Mouse (Mus musculus) embryonic facial prominence, embryonic 10.5 days (tissue): ENCODE data around the gene Hist1h2ak. TPM values are rescaled to one million over a fixed set of nuclear protein-coding genes. Genes with fewer than 3 reads are reported as not detected.
"Not testable (repeated sequence)": the region's sequence is repeated elsewhere in the genome, so short reads cannot be mapped to it uniquely, and the experiment has no call there.

Experiments
- DNase-seq: peaks from one replicate; pipeline ENCODE4 v3.0.0-alpha.2; 2017; ENCODE audit warnings: low spot score
- H3K27ac ChIP-seq: fragments of 300-500 bp; sonication (generic); replicated peaks from 2 replicates; pipeline ENCODE4 v1.5.1; 2016; ENCODE audit warnings: mild to moderate bottlenecking
- H3K27me3 ChIP-seq: fragments of 300-500 bp; sonication (generic); replicated peaks from 2 replicates; pipeline ENCODE4 v1.6.1; 2016; ENCODE audit warnings: low read depth, mild to moderate bottlenecking; ENCODE audit not compliant: poor library complexity, severe bottlenecking
- H3K36me3 ChIP-seq: fragments of 300-500 bp; sonication (generic); replicated peaks from 2 replicates; pipeline ENCODE4 v1.6.1; 2016; ENCODE audit warnings: mild to moderate bottlenecking, moderate library complexity
- H3K4me1 ChIP-seq: fragments of 300-500 bp; sonication (generic); 2 replicates; pipeline ENCODE4 v1.6.1; 2016
- H3K4me3 ChIP-seq: fragments of 300-500 bp; sonication (generic); 2 replicates; pipeline ENCODE4 v1.5.1; 2016; ENCODE audit warnings: mild to moderate bottlenecking, moderate library complexity
- H3K9me3 ChIP-seq: fragments of 300-500 bp; sonication (generic); 2 replicates; pipeline ENCODE4 v1.6.1; 2016; ENCODE audit warnings: mild to moderate bottlenecking
- WGBS: fragments of 180-500 bp; shearing (Covaris S2); methylation state at CpG from one replicate; pipeline ENCODE4 v1.1.7; 2016; 5-methylcytosine and 5-hydroxymethylcytosine counted together
- polyA plus RNA-seq: library from polyadenylated mRNA; unstranded; fragments of >200 nt; fragmentation: Nextera tagmentation; extraction: Ambion mirVana; gene quantifications from 2 replicates; pipeline ENCODE4 v1.2.1, GENCODE M21; 2016

Hist1h2ak gene
- polyA plus RNA-seq: 18.6 and 21.7 TPM in 2 replicates

DNA sequence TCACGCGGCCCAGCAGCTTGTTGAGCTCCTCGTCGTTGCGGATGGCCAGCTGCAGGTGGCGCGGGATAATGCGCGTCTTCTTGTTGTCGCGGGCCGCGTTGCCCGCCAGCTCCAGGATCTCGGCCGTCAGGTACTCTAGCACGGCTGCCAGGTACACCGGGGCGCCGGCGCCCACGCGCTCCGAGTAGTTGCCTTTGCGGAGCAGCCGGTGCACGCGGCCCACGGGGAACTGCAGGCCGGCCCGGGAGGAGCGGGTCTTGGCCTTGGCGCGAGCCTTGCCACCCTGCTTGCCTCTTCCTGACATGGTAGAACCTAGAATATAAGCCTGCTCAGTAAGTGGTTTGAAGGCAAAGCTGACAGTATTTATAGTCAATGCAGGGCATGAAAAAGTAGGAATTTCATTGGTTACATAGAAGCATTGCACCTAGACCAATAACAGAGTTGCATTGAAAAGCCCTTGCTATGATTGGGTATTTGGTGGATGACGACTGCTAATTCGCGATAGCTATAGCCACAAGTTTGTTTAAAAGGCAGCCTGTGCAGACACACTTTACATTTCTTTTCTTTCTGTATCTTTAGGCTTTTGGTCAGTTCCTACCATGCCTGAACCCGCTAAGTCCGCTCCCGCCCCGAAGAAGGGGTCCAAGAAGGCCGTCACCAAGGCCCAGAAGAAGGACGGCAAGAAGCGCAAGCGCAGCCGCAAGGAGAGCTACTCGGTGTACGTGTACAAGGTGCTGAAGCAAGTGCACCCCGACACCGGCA, at the start of gene Hist1h2ak, which contains the start of gene Hist1h2bn:
TSS of gene Hist1h2ak (minus strand) at position 304 of the 762 bp plus-strand sequence.
TSS of gene Hist1h2bn (plus strand) at position 600 of the 762 bp plus-strand sequence.
- peaks cover 38% of the 10 kb centered on the region for H3K4me1 ChIP-seq
- H3K27ac ChIP-seq: peak within 1 kb of the TSS; percentile 94
- not testable (repeated sequence) for H3K27me3 ChIP-seq, H3K9me3 ChIP-seq, H3K36me3 ChIP-seq
- DNase-seq: peak; percentile 81
- WGBS: under 1% methylated on average over 50 of the region's 50 CpGs
- H3K4me3 ChIP-seq: peak within 1 kb of the TSS; percentile 61

DNA sequence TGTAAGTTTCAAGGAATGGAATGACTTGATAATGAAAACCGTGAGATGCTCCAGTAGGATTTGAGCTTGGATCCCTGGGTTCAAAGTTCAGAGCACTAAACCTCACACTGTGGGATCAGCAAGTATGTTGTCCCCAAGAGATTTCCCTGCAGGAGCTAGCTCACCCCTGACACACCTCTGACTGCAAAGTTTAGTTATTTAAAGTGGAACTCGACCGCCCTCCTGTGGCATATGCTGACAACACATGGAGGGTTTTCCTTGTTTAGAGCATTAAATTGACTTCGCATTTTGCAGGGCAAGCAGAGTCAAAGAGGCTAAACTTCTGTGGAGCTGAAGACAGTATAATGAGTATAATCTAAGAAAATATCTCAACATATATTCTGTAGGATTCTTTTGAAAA, 49.4 kb upstream of the Hist1h2ak start:
- H3K9me3 ChIP-seq, H3K36me3 ChIP-seq, H3K4me1 ChIP-seq, H3K27ac ChIP-seq, H3K4me3 ChIP-seq, H3K27me3 ChIP-seq, DNase-seq: not testable (repeated sequence)
- no CpG with 5 or more reads among the region's 4 CpGs for WGBS

DNA sequence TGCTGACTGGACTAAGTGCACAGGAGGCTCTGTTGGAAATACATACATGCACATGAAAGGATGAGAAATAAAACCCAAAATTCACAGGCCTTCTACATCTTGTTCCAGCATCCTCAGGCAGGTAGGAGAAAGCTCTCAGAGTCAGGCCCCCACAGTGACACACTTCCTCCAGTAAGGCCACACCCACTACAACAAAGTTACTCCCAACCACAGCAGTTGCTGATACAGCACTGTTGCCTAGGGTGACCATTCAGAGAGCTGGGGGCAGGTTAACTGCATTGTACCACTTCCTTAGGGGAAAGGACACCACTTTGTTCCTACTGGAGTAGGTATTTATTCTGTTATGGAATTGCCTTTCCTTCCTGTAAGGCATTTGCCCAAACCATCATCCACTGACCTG, 43.5 kb upstream of the Hist1h2ak start:
- not testable (repeated sequence) for H3K27ac ChIP-seq, H3K27me3 ChIP-seq, DNase-seq, H3K4me1 ChIP-seq, H3K36me3 ChIP-seq, H3K9me3 ChIP-seq, H3K4me3 ChIP-seq

DNA sequence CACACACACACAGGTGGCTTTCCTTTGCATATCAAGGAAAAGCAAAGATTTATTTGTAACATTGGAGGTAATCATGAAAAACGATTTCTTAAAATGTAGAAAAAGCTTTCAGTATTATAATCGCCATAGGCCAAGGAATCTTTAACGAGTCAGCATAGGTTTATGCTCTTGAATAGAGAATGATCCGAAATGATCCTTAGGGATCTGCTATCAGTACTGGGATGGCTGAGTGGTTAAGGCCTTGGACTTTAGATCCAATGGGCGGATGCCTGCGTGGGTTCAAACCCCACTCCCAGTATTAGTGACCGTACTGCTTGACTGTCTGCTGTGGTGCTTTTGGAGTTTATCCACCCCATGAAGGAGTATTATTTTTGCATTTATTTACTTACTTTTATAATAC, 42.0 kb upstream of the Hist1h2ak start:
- no peaks in the 10 kb centered on the region for H3K27me3 ChIP-seq
- peaks cover 5% of the 10 kb centered on the region for H3K4me1 ChIP-seq
- 90% methylated on average over 7 of the region's 7 CpGs for WGBS
- no peaks in the 10 kb centered on the region for H3K9me3 ChIP-seq
- DNase-seq: no peak
- no peaks in the 10 kb centered on the region for H3K36me3 ChIP-seq
- H3K4me3 ChIP-seq: no peak overlapping the region
- no peak overlapping the region for H3K27ac ChIP-seq

DNA sequence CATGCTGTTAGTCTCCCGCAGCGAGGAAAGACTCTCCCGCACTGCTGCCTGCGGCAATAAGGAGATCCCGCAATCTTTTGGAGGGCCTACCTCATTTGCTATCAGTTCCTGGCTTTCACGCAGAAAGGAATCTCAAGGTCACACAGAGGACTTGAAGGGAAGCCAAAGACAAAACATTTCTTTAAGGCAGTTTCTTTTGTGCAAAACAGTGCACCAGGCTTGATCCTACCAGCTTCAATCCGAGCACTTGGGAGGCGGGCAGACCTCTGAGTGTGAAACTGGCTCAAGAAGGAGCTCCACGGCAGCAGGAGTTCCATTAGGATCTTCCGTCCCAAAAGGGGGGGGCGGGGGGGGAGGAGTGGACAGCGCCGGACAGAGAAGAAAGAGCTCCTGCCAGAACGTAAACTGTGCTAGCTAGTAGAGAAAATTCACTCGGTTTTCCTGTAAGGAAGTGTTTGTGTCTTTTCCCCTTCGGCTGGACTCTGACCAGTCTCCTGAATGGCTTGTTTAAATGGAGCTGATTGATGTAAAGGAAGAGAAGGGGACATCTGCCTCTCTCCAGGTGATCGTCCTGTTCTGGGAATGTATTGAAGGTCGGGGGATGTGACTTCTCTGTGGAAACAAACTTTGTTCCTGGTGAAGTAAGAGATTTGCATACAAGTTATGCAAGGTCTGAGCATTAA, 37.1 kb upstream of the Hist1h2ak start:
- Histone ChIP-seq H3K4me3 (peak overlapping the region; percentile 43), H3K36me3 (no peaks in the 10 kb centered on the region), H3K27ac (peak overlapping the region; percentile 77), H3K27me3 (no peaks in the 10 kb centered on the region), H3K9me3 (no peaks in the 10 kb centered on the region), H3K4me1 (peaks cover 27% of the 10 kb centered on the region)
- WGBS: 8% methylated on average over 18 of the region's 18 CpGs
- peak; percentile 40 for DNase-seq

DNA sequence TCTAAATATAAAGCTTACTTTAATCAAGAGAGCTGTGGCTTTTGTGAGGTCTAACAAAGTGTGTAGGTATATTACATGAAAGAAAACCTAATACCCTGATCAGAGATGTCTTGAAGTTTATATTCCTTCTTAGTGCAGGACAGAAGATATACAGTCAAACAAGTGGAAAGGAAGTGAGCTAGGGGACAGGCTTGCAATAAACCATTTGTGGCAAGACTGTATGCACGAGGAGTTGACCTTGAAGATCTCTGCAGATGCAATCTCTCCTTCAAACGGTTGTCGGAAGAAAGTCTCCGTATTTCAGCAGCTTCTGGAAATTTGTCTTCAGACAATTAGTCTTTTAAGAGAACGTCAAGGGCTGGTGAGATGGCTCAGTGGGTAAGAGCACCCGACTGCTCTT, 36.3 kb upstream of the Hist1h2ak start:
- no peak for DNase-seq
- Histone ChIP-seq H3K27ac (peak overlapping the region; percentile 89), H3K36me3 (no peaks in the 10 kb centered on the region), H3K27me3 (no peaks in the 10 kb centered on the region), H3K9me3 (no peaks in the 10 kb centered on the region), H3K4me1 (peaks cover 31% of the 10 kb centered on the region), H3K4me3 (no peak overlapping the region)
- WGBS: 55% methylated on average over 6 of the region's 6 CpGs

DNA sequence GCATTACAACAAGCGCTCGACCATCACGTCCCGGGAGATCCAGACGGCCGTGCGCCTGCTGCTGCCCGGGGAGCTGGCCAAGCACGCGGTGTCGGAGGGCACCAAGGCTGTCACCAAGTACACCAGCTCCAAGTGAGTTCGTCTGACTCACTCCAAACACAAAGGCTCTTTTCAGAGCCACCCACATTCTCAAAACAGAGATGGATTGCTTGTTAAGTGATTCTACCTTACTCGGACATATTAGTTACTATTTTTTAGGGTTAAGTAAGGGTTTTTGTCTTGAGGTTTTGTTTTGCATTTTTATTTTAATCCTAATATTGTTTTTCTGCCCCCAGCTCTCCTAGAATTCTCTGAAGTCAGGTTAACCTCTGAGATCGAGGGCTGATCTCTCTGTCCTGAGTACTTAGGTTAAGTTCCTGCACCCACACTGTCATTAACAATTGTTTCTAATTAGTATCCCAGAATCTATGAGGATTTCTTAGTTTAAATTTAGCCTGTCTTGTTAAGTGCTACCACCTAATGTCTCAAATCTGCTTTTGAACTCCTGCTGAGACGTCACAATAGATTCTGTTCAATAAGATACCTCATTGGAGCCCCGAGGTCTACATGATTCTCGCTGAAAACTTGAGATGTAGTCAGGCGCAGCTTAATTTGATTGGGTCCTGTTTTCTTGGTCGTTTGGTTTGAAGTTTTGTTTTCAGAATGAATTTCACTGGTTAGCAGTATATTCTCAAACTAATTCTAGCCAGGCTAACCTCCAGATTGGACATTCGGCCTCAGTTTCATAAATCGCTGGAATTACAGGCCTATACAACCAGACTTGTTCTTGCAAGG, 34.4 kb upstream of the Hist1h2ak start:
- Histone ChIP-seq H3K4me1 (peaks cover 41% of the 10 kb centered on the region), H3K36me3 (no peaks in the 10 kb centered on the region), H3K27me3 (no peaks in the 10 kb centered on the region), H3K4me3 (peak overlapping the region; percentile 49), H3K27ac (peak overlapping the region; percentile 89), H3K9me3 (no peaks in the 10 kb centered on the region)
- DNase-seq: peak; percentile 15
- 11% methylated on average over 18 of the region's 21 CpGs for WGBS

DNA sequence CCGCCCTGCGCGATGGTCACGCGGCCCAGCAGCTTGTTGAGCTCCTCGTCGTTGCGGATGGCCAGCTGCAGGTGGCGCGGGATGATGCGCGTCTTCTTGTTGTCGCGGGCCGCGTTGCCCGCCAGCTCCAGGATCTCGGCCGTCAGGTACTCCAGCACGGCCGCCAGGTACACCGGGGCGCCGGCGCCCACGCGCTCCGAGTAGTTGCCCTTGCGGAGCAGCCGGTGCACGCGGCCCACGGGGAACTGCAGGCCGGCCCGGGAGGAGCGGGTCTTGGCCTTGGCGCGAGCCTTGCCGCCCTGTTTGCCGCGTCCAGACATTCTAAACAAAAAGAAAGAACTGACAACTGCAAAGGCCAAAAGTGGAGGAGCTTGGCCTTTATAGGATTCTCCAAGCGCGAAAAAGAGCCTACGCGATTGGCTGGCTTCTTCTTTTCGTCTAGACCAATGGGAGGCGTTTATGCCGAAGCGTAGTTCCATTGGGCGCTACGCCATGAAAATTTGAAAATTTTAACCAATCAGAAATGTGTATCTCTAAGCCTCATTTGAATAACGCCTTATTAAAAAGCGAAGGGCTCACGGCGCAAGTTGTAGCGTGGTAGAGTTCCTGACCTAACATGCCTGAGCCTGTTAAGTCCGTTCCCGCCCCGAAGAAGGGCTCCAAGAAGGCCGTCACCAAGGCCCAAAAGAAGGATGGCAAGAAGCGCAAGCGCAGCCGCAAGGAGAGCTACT, 33.4 kb upstream of the Hist1h2ak start, which contains the start of the genes Hist1h2an and Hist1h2bp:
TSS of gene Hist1h2an (minus strand) at position 320 of the 731 bp plus-strand sequence.
TSS of gene Hist1h2bp (plus strand) at position 563 of the 731 bp plus-strand sequence.
- not testable (repeated sequence) for H3K9me3 ChIP-seq, H3K36me3 ChIP-seq, H3K27me3 ChIP-seq
- under 1% methylated on average over 47 of the region's 63 CpGs for WGBS
- DNase-seq: peak; percentile 88
- Histone ChIP-seq H3K4me3 (peak within 1 kb of the TSS; percentile 56), H3K4me1 (peaks cover 42% of the 10 kb centered on the region), H3K27ac (peak within 1 kb of the TSS; percentile 91)

DNA sequence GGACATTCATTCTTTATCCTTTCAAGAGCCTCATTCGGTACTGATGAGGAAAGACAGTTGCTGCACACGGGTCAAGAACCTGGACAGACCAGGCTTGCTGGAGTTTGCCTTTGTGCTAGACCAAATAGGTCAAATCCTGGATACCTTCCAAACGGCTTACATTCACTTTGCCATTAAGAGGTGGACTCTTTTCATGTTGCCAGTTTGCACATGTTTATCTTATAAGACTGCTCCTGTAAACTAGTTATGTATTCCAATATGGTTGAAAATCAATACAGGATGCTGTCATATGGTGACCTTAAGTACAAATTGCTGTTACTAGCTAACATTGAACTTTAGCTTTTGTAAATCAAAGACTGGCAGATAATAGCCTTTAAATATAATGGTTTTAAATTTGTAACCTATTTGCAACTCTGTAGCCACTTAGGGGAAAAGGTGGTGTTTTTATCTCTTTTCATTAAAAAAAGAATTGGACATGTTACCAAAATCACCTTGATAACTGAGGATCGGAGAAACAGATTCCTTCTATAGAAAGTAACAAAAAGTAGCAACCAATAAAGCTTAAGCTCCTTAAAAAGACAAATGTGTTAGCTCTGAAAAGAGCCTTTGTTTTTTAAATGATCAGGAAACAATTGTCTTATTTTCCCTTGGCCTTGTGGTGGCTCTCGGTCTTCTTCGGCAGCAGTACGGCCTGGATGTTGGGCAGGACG, 32.7 kb upstream of the Hist1h2ak start:
- Histone ChIP-seq H3K4me1 (peaks cover 43% of the 10 kb centered on the region), H3K36me3 (no peaks in the 10 kb centered on the region)
- WGBS: 6% methylated on average over 8 of the region's 8 CpGs

DNA sequence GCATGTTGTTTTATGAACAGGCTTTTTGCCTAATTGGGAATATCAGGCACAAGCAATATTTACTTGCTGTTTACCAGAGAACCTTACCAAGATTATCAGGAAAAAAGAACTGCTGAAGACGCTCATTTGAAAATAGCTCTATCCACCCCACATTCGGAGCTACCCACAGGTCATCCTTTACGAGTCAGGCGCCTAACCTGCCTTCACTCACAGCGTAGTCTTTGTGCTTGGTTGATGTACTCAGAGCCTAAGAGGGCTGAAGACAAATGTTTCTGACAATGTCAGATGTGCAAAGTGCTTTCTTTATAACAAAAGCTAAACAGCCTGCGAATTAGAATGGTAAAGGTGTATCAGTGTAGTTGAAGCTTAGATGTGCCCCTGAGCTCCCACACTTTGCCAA, 30.7 kb upstream of the Hist1h2ak start:
- H3K9me3 ChIP-seq: no peaks in the 10 kb centered on the region
- DNase-seq: no peak
- 28% methylated on average over 6 of the region's 6 CpGs for WGBS
- H3K4me3 ChIP-seq: peak overlapping the region; percentile 63
- H3K27me3 ChIP-seq: no peaks in the 10 kb centered on the region
- peaks cover 45% of the 10 kb centered on the region for H3K4me1 ChIP-seq
- H3K27ac ChIP-seq: peak overlapping the region; percentile 97
- H3K36me3 ChIP-seq: no peaks in the 10 kb centered on the region

More for the DNA sequence above, 32.7 kb upstream of the Hist1h2ak start:
- DNase-seq: peak; percentile 52
- Histone ChIP-seq H3K27ac (peak overlapping the region; percentile 91), H3K4me3 (peak overlapping the region; percentile 56), H3K9me3 (no peaks in the 10 kb centered on the region), H3K27me3 (no peaks in the 10 kb centered on the region)

DNA sequence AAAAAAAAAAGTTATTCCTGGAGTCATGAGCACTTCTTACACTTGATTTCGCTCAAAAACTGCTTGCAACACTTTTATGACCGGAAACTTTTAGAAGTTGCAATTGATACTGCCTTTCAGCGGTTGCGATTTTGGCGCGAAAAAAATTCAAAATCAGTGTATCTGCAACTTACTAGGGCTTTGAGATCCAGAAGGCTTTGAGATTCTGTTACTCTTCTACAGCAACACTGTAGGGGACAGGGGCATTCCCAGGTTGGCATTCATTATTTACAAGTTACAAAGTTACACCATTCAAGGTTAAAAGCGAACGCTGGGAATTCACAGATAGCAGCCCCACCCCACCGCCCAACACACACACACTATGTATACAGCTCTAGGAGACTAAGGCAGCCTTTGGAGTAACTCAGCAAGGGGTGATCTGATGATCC, 30.1 kb upstream of the Hist1h2ak start:
- Histone ChIP-seq H3K27me3 (no peaks in the 10 kb centered on the region), H3K9me3 (no peaks in the 10 kb centered on the region), H3K4me1 (peaks cover 40% of the 10 kb centered on the region), H3K4me3 (peak overlapping the region; percentile 63), H3K27ac (peak overlapping the region; percentile 97), H3K36me3 (no peaks in the 10 kb centered on the region)
- 2% methylated on average over 9 of the region's 9 CpGs for WGBS
- peak; percentile 62 for DNase-seq
